In genomic region chr3:84127431-84127830, GRCm38 (mm10) we compare ENCODE assay signal across 24 mouse cellular contexts. TPM values are rescaled to one million over a fixed set of nuclear protein-coding genes. Genes with fewer than 3 reads are reported as not detected.
DNase-seq lines count a peak whose midpoint lies in the region; ATAC-seq and TF ChIP-seq lines count a peak whose summit lies in the region.
"Had no signal": no experiment of that assay in that cellular context is flagged by ENCODE, and none has a peak within 500 bp of the region (broad histone marks: within the 10 kb centered on the region; RNA-seq: fewer than 3 reads in every experiment).

No protein-coding gene starts in this region.

- 0 out of 2 replicates have a peak overlapping the region, but pooled peaks have one; percentile 14 for H3K27ac ChIP-seq in kidney, embryonic 15.5 days
- no peak overlapping the region for H3K27ac ChIP-seq in left cerebral cortex, adult 2 months
- no peak overlapping the region for H3K27ac ChIP-seq in forebrain, embryonic 13.5 days
- H3K27ac ChIP-seq: embryonic facial prominence, embryonic 13.5 days; forebrain, embryonic 12.5 days; heart, adult 2 months; heart, embryonic 15.5 days; hindbrain, embryonic 13.5 days; hindbrain, postnatal 0 days had no signal

- no peak for ATAC-seq in kidney, embryonic 15.5 days (replicated peaks; ENCODE audit: low FRiP score)
- ATAC-seq in forebrain, embryonic 13.5 days, result no peak
- ATAC-seq: forebrain, postnatal 0 days; hindbrain, postnatal 0 days had no signal

- no peak overlapping the region for H3K9ac ChIP-seq in kidney, embryonic 15.5 days
- no peak overlapping the region for H3K9ac ChIP-seq in forebrain, embryonic 13.5 days
- H3K9ac ChIP-seq: embryonic facial prominence, embryonic 13.5 days; forebrain, embryonic 12.5 days; forebrain, postnatal 0 days; heart, embryonic 15.5 days; hindbrain, embryonic 13.5 days had no signal

- DNase-seq in gastrocnemius, adult 18-20 months (ENCODE audit: low spot score), result peak; percentile 18
- no peak for DNase-seq in gastrocnemius, postnatal 10 days
- DNase-seq in kidney, adult 18-20 months, result no peak
- DNase-seq in left cerebral cortex, postnatal 14 days (ENCODE audit: low spot score in 2 of 2), result peak; percentile 13 to 28
- DNase-seq in left cerebral cortex, adult 2 months (ENCODE audit: extremely low spot score in 1 of 2, low spot score in 2 of 2), result no peak
- DNase-seq: adrenal gland, adult 2 months; adrenal gland, postnatal 25 days; cerebellum, adult 8-10 months; cerebellum, postnatal 14 days; forebrain, postnatal 0 days; gastrocnemius, postnatal 14 days; heart, adult 2 months; heart, postnatal 14 days had no signal

- no peaks in the 10 kb centered on the region for H3K27me3 ChIP-seq in kidney, embryonic 15.5 days
- no peaks in the 10 kb centered on the region for H3K27me3 ChIP-seq in forebrain, embryonic 13.5 days
- H3K27me3 ChIP-seq: embryonic facial prominence, embryonic 13.5 days; forebrain, embryonic 12.5 days; heart, embryonic 15.5 days; hindbrain, embryonic 13.5 days had no signal

- no peak overlapping the region for H3K4me2 ChIP-seq in kidney, embryonic 15.5 days
- no peak overlapping the region for H3K4me2 ChIP-seq in forebrain, embryonic 13.5 days
- H3K4me2 ChIP-seq: embryonic facial prominence, embryonic 13.5 days; forebrain, embryonic 12.5 days; heart, embryonic 11.5 days; heart, embryonic 15.5 days; hindbrain, embryonic 13.5 days had no signal

- H3K9me3 ChIP-seq in kidney, embryonic 15.5 days (replicated peaks), result no peaks in the 10 kb centered on the region
- H3K9me3 ChIP-seq in forebrain, embryonic 13.5 days (replicated peaks), result no peaks in the 10 kb centered on the region
- H3K9me3 ChIP-seq: embryonic facial prominence, embryonic 13.5 days; forebrain, embryonic 12.5 days; heart, embryonic 15.5 days; hindbrain, embryonic 13.5 days had no signal

- no peak for TF ChIP-seq CTCF in left cerebral cortex, adult 2 months (IDR thresholded peaks at IDR 0.05)

- 52% methylated on average over 2 of the region's 2 CpGs for WGBS in kidney, embryonic 15.5 days
- WGBS in forebrain, embryonic 13.5 days, result 91% methylated on average over 2 of the region's 2 CpGs

- no peaks in the 10 kb centered on the region for H3K36me3 ChIP-seq in kidney, embryonic 15.5 days
- H3K36me3 ChIP-seq in forebrain, embryonic 13.5 days (ENCODE audit: poor library complexity, severe bottlenecking), result no peaks in the 10 kb centered on the region
- H3K36me3 ChIP-seq: embryonic facial prominence, embryonic 13.5 days; forebrain, embryonic 12.5 days; heart, embryonic 15.5 days; hindbrain, embryonic 13.5 days had no signal

- H3K4me1 ChIP-seq in kidney, embryonic 15.5 days, result peaks cover 18% of the 10 kb centered on the region
- H3K4me1 ChIP-seq in forebrain, embryonic 13.5 days, result no peaks in the 10 kb centered on the region
- H3K4me1 ChIP-seq: forebrain, embryonic 12.5 days; heart, embryonic 15.5 days; hindbrain, embryonic 13.5 days had no signal

- H3K4me3 ChIP-seq in kidney, embryonic 15.5 days (replicated peaks), result no peak overlapping the region
- H3K4me3 ChIP-seq in left cerebral cortex, adult 2 months, result no peak overlapping the region
- no peak overlapping the region for H3K4me3 ChIP-seq in forebrain, embryonic 13.5 days
- H3K4me3 ChIP-seq: embryonic facial prominence, embryonic 13.5 days; forebrain, embryonic 12.5 days; heart, adult 2 months; heart, embryonic 15.5 days; hindbrain, embryonic 13.5 days had no signal

- intact Hi-C loops in left cerebral cortex, postnatal 14 days (cut with DNase I), result no loop called here
- intact Hi-C loops in left cerebral cortex, adult 2 months (cut with DNase I), result loop anchor here (5.0 to 10.0 kb wide), 2 partner anchors 85 to 213 kb away; partner anchors contain the start of gene Tmem131l

RNA-seq across cellular contexts. Expression of gene Mnd1, which starts 28.2 kb away (rescaled TPM):
- 1 to 10 TPM in 1 of 2 experiments, under 1 TPM in 1; 0.80 to 1.2 TPM for total RNA-seq in gastrocnemius, adult 18-20 months (2021)
- 1 to 10 TPM; 8.1 to 8.5 TPM for total RNA-seq in gastrocnemius, postnatal 10 days (2021)
- polyA plus RNA-seq in kidney, embryonic 15.5 days (2015; fragmentation: Nextera tagmentation; extraction: Ambion mirVana), result 17.5 and 18.0 TPM in 2 replicates
- total RNA-seq in left cerebral cortex, postnatal 14 days (2021), result 1 to 10 TPM; 2.5 to 2.8 TPM
- under 1 TPM; 0.68 to 0.96 TPM for total RNA-seq in left cerebral cortex, adult 2 months (2021)
- polyA plus RNA-seq in forebrain, embryonic 13.5 days (2015; fragmentation: Nextera tagmentation; extraction: Ambion mirVana), result 5.3 and 5.9 TPM in 2 replicates

RNA-seq across cellular contexts. Expression of gene Gm6525, which starts 46.5 kb away (rescaled TPM):
- not detected for total RNA-seq in gastrocnemius, adult 18-20 months (2021)
- under 1 TPM in 1 of 2 experiments, not detected in 1; 0.31 TPM for total RNA-seq in gastrocnemius, postnatal 10 days (2021)
- 0.51 and 1.1 TPM in 2 replicates for polyA plus RNA-seq in kidney, embryonic 15.5 days (2015; fragmentation: Nextera tagmentation; extraction: Ambion mirVana)
- under 1 TPM in 1 of 2 experiments, not detected in 1; 0.35 TPM for total RNA-seq in left cerebral cortex, postnatal 14 days (2021)
- total RNA-seq in left cerebral cortex, adult 2 months (2021), result not detected
- polyA plus RNA-seq in forebrain, embryonic 13.5 days (2015; fragmentation: Nextera tagmentation; extraction: Ambion mirVana), result 3.7 and 4.1 TPM in 2 replicates
- total RNA-seq: common myeloid progenitor, adult 5-6 weeks; gastrocnemius, postnatal 14 days; heart, adult 2 months; heart, postnatal 14 days; hematopoietic stem cell, adult 5-6 weeks; hindbrain, postnatal 0 days had no signal
- polyA plus RNA-seq: adrenal gland, adult 2 months; gonadal fat pad, adult 2 months; heart, adult 2 months; heart, embryonic 11.5 days had no signal

Comparison
In these comparisons a context has a peak if more than half of its experiments do, and no peak if none do; other contexts are left out.
1. DNase-seq: peak in gastrocnemius, adult 18-20 months (single experiment) and left cerebral cortex, postnatal 14 days (2 of 2); none in gastrocnemius, postnatal 10 days (single experiment), kidney, adult 18-20 months (single experiment) and left cerebral cortex, adult 2 months (0 of 2).